Mouse (Mus musculus): ENCODE data around the gene Pex16.

- TF ChIP-seq POLR2A (IDR thresholded peaks at IDR 0.05; ENCODE audit: low read depth, low read length) = no peak
- no peak for TF ChIP-seq CTCF (conservative IDR thresholded peaks at IDR 0.05; ENCODE audit: insufficient read depth, insufficient read length, low read depth, low read length)
Observed at GRCm38 (mm10) chr2:92377320-92377719, 2.8 kb downstream of the Pex16 start.

Data from kidney, adult 2 months (tissue).